Mouse (Mus musculus) liver, embryonic 16.5 days (tissue): ENCODE measurements around the gene Nim1k. TPM values are rescaled to one million over a fixed set of nuclear protein-coding genes. Genes with fewer than 3 reads are reported as not detected.

Source experiments
- ATAC-seq: fragments of 200-750 bp; cut with Nextera tagmentation; 2 replicates; pipeline ENCODE4 v1.8.0; 2017; ENCODE audit warnings: low read depth, mild to moderate bottlenecking, moderate number of reproducible peaks, moderate library complexity
- H3K27ac ChIP-seq: fragments of 300-500 bp; sonication (generic); 2 replicates; pipeline ENCODE4 v1.5.1; 2014; ENCODE audit warnings: mild to moderate bottlenecking, low read length
- H3K27me3 ChIP-seq: fragments of 300-500 bp; sonication (generic); 2 replicates; pipeline ENCODE4 v1.6.1; 2014; ENCODE audit warnings: low read depth, low read length, mixed read lengths; ENCODE audit not compliant: control insufficient read depth, insufficient read depth
- H3K36me3 ChIP-seq: fragments of 300-500 bp; sonication (generic); 2 replicates; pipeline ENCODE4 v1.6.1; 2014; ENCODE audit warnings: mild to moderate bottlenecking; ENCODE audit not compliant: control insufficient read depth, insufficient read depth
- H3K4me1 ChIP-seq: fragments of 300-500 bp; sonication (generic); 2 replicates; pipeline ENCODE4 v1.6.1; 2014; ENCODE audit warnings: low read depth, low read length, mixed read lengths; ENCODE audit not compliant: control insufficient read depth
- H3K4me2 ChIP-seq: fragments of 300-500 bp; sonication (generic); 2 replicates; pipeline ENCODE4 v1.6.1; 2014; ENCODE audit warnings: low read depth, low read length, mixed read lengths
- H3K4me3 ChIP-seq: fragments of 300-500 bp; sonication (generic); 2 replicates; pipeline ENCODE4 v1.5.1; 2014; ENCODE audit warnings: low read depth, mild to moderate bottlenecking, low read length
- H3K9ac ChIP-seq: fragments of 300-500 bp; sonication (generic); 2 replicates; pipeline ENCODE4 v1.6.1; 2014; ENCODE audit warnings: low read depth, low read length
- H3K9me3 ChIP-seq: fragments of 300-500 bp; sonication (generic); replicated peaks from 2 replicates; pipeline ENCODE4 v1.6.1; 2016; ENCODE audit warnings: low read length; ENCODE audit not compliant: control insufficient read depth
- WGBS: fragments of 180-500 bp; shearing (Covaris S2); extraction: QIAGEN DNeasy Blood & Tissue Kit; methylation state at CpG from one replicate; pipeline ENCODE4 v1.1.7; 2014; ENCODE audit not compliant: insufficient replicate concordance; 5-methylcytosine and 5-hydroxymethylcytosine counted together
- polyA plus RNA-seq: library from polyadenylated mRNA; unstranded; fragments of >200 nt; fragmentation: Nextera tagmentation; extraction: Ambion mirVana; gene quantifications from 2 replicates; pipeline ENCODE4 v1.2.1, GENCODE M21; 2015

The Nim1k gene
- polyA plus RNA-seq, 1 experiment from 2014 or later = 0.06 TPM

GRCm38 (mm10) chr13:119766480-119766879 lies 10.8 kb upstream of the Nim1k start:
- H3K9me3 ChIP-seq = no peaks in the 10 kb centered on the region
- no peak overlapping the region for H3K27ac ChIP-seq
- H3K36me3 ChIP-seq = peaks cover 20% of the 10 kb centered on the region; the same call in 1 of the 2 replicates
- H3K27me3 ChIP-seq = no peaks in the 10 kb centered on the region
- H3K9ac ChIP-seq = no peak overlapping the region
- H3K4me3 ChIP-seq = no peak overlapping the region
- H3K4me2 ChIP-seq = no peak overlapping the region
- 85% methylated on average over 7 of the region's 7 CpGs for WGBS
- H3K4me1 ChIP-seq = no peaks in the 10 kb centered on the region
- ATAC-seq = no peak

GRCm38 (mm10) chr13:119756831-119757230 lies 1.1 kb upstream of the Nim1k start:
- Histone ChIP-seq H3K4me3 (no peak overlapping the region), H3K4me1 (peaks cover 4% of the 10 kb centered on the region), H3K27ac (no peak overlapping the region), H3K27me3 (peaks cover 11% of the 10 kb centered on the region), H3K36me3 (no peaks in the 10 kb centered on the region), H3K9me3 (no peaks in the 10 kb centered on the region), H3K4me2 (no peak overlapping the region), H3K9ac (no peak overlapping the region)
- ATAC-seq = no peak
- WGBS = 46% methylated on average over 5 of the region's 5 CpGs

- H3K4me3 ChIP-seq = peak overlapping the region; percentile 41
- no peak overlapping the region for H3K27ac ChIP-seq
- peak overlapping the region; percentile 70 for H3K4me2 ChIP-seq
- H3K36me3 ChIP-seq = no peaks in the 10 kb centered on the region
- H3K9me3 ChIP-seq = no peaks in the 10 kb centered on the region
- peaks cover 11% of the 10 kb centered on the region for H3K27me3 ChIP-seq
- peaks cover 4% of the 10 kb centered on the region for H3K4me1 ChIP-seq
- WGBS = 3% methylated on average over 16 of the region's 16 CpGs
- H3K9ac ChIP-seq = no peak overlapping the region
- peak; percentile 32 for ATAC-seq
These were observed 538 bp downstream of the Nim1k start for GRCm38 (mm10) chr13:119755141-119755547.

- no peaks in the 10 kb centered on the region for H3K36me3 ChIP-seq
- peak overlapping the region; percentile 70; the same call in 1 of the 2 replicates for H3K4me2 ChIP-seq
- H3K9ac ChIP-seq = no peak overlapping the region
- WGBS = 23% methylated on average over 3 of the region's 3 CpGs
- no peak overlapping the region for H3K27ac ChIP-seq
- peaks cover 4% of the 10 kb centered on the region for H3K4me1 ChIP-seq
- H3K9me3 ChIP-seq = no peaks in the 10 kb centered on the region
- peaks cover 11% of the 10 kb centered on the region for H3K27me3 ChIP-seq
- no peak overlapping the region for H3K4me3 ChIP-seq
- ATAC-seq = no peak
These were observed 1.1 kb downstream of the Nim1k start for GRCm38 (mm10) chr13:119754635-119755020.

GRCm38 (mm10) chr13:119753859-119754634 lies 1.6 kb downstream of the Nim1k start:
- H3K27me3 ChIP-seq = peaks cover 11% of the 10 kb centered on the region
- no peak overlapping the region for H3K27ac ChIP-seq
- no peak overlapping the region for H3K9ac ChIP-seq
- no peak for ATAC-seq
- H3K36me3 ChIP-seq = no peaks in the 10 kb centered on the region
- 62% methylated on average over 9 of the region's 9 CpGs for WGBS
- H3K9me3 ChIP-seq = no peaks in the 10 kb centered on the region
- peaks cover 4% of the 10 kb centered on the region for H3K4me1 ChIP-seq
- H3K4me3 ChIP-seq = no peak overlapping the region
- no peak overlapping the region for H3K4me2 ChIP-seq

GRCm38 (mm10) chr13:119746930-119747329 lies 8.8 kb downstream of the Nim1k start:
- Histone ChIP-seq H3K9ac (no peak overlapping the region), H3K27ac (no peak overlapping the region), H3K4me3 (no peak overlapping the region), H3K4me2 (no peak overlapping the region), H3K36me3 (no peaks in the 10 kb centered on the region), H3K4me1 (no peaks in the 10 kb centered on the region), H3K9me3 (no peaks in the 10 kb centered on the region), H3K27me3 (no peaks in the 10 kb centered on the region)
- WGBS = 63% methylated on average over 4 of the region's 4 CpGs
- no peak for ATAC-seq

- Histone ChIP-seq H3K4me3 (no peak overlapping the region), H3K9me3 (no peaks in the 10 kb centered on the region), H3K4me1 (no peaks in the 10 kb centered on the region), H3K27me3 (no peaks in the 10 kb centered on the region), H3K4me2 (no peak overlapping the region), H3K36me3 (no peaks in the 10 kb centered on the region), H3K27ac (no peak overlapping the region), H3K9ac (no peak overlapping the region)
- no peak for ATAC-seq
- WGBS = 37% methylated on average over 3 of the region's 3 CpGs
These were observed 12.2 kb downstream of the Nim1k start for GRCm38 (mm10) chr13:119743470-119743869.

GRCm38 (mm10) chr13:119742711-119743415 lies 12.8 kb downstream of the Nim1k start:
- no peak overlapping the region for H3K9ac ChIP-seq
- no peaks in the 10 kb centered on the region for H3K36me3 ChIP-seq
- H3K27me3 ChIP-seq = no peaks in the 10 kb centered on the region
- ATAC-seq = no peak
- 40% methylated on average over 6 of the region's 6 CpGs for WGBS
- H3K27ac ChIP-seq = no peak overlapping the region
- H3K4me2 ChIP-seq = no peak overlapping the region
- H3K9me3 ChIP-seq = no peaks in the 10 kb centered on the region
- no peak overlapping the region for H3K4me3 ChIP-seq
- no peaks in the 10 kb centered on the region for H3K4me1 ChIP-seq
